Mouse (Mus musculus): ENCODE data around the gene Zfp90. TPM values are rescaled to one million over a fixed set of nuclear protein-coding genes. Genes with fewer than 3 reads are reported as not detected.

Gene Zfp90
- polyA plus RNA-seq, 1 experiment from 2014 or later, result 19.8 TPM

GRCm38 (mm10) chr8:106462131-106462530 lies 47.0 kb downstream of the Zfp90 start:
- 69% methylated on average over 5 of the region's 5 CpGs for WGBS

GRCm38 (mm10) chr8:106463795-106464194 lies 48.7 kb downstream of the Zfp90 start:
- Histone ChIP-seq H3K9me3 (ENCODE audit: low read length) (no peaks in the 10 kb centered on the region), H3K4me2 (replicated peaks; ENCODE audit: low read depth, low read length) (no peak overlapping the region), H3K4me3 (ENCODE audit: low read length) (no peak overlapping the region), H3K27me3 (ENCODE audit: insufficient read depth, low read length) (no peaks in the 10 kb centered on the region), H3K4me1 (ENCODE audit: insufficient read depth, low read length) (peaks cover 10% of the 10 kb centered on the region; the same call in 1 of the 2 replicates), H3K36me3 (ENCODE audit: insufficient read depth, low read length) (no peaks in the 10 kb centered on the region), H3K9ac (replicated peaks; ENCODE audit: low read length) (no peak overlapping the region), H3K27ac (ENCODE audit: low read length) (no peak overlapping the region)
- WGBS, result 89% methylated on average over 6 of the region's 6 CpGs
- no peak for ATAC-seq (ENCODE audit: low FRiP score, low TSS enrichment)

More at GRCm38 (mm10) chr8:106462131-106462530, 47.0 kb downstream of the Zfp90 start:
- Histone ChIP-seq H3K27ac (ENCODE audit: low read length) (no peak overlapping the region), H3K4me2 (replicated peaks; ENCODE audit: low read depth, low read length) (no peak overlapping the region), H3K4me1 (ENCODE audit: insufficient read depth, low read length) (peaks cover 10% of the 10 kb centered on the region; the same call in 1 of the 2 replicates), H3K36me3 (ENCODE audit: insufficient read depth, low read length) (no peaks in the 10 kb centered on the region), H3K27me3 (ENCODE audit: insufficient read depth, low read length) (no peaks in the 10 kb centered on the region), H3K9ac (replicated peaks; ENCODE audit: low read length) (no peak overlapping the region), H3K4me3 (ENCODE audit: low read length) (no peak overlapping the region), H3K9me3 (ENCODE audit: low read length) (no peaks in the 10 kb centered on the region)
- ATAC-seq (ENCODE audit: low FRiP score, low TSS enrichment), result no peak

- Histone ChIP-seq H3K27me3 (ENCODE audit: insufficient read depth, low read length) (no peaks in the 10 kb centered on the region), H3K27ac (ENCODE audit: low read length) (no peak overlapping the region), H3K4me3 (ENCODE audit: low read length) (no peak overlapping the region), H3K4me1 (ENCODE audit: insufficient read depth, low read length) (no peaks in the 10 kb centered on the region), H3K9ac (replicated peaks; ENCODE audit: low read length) (no peak overlapping the region), H3K4me2 (replicated peaks; ENCODE audit: low read depth, low read length) (no peak overlapping the region), H3K9me3 (ENCODE audit: low read length) (no peaks in the 10 kb centered on the region), H3K36me3 (ENCODE audit: insufficient read depth, low read length) (no peaks in the 10 kb centered on the region)
- 29% methylated on average over 7 of the region's 7 CpGs for WGBS
- no peak for ATAC-seq (ENCODE audit: low FRiP score, low TSS enrichment)
Observed at GRCm38 (mm10) chr8:106469485-106469884, 54.4 kb downstream of the Zfp90 start.

GRCm38 (mm10) chr8:106474001-106474400 lies 58.9 kb downstream of the Zfp90 start:
- Histone ChIP-seq H3K4me3 (ENCODE audit: low read length) (no peak overlapping the region), H3K27me3 (ENCODE audit: insufficient read depth, low read length) (no peaks in the 10 kb centered on the region), H3K27ac (ENCODE audit: low read length) (no peak overlapping the region), H3K36me3 (ENCODE audit: insufficient read depth, low read length) (no peaks in the 10 kb centered on the region), H3K9ac (replicated peaks; ENCODE audit: low read length) (no peak overlapping the region), H3K9me3 (ENCODE audit: low read length) (no peaks in the 10 kb centered on the region), H3K4me2 (replicated peaks; ENCODE audit: low read depth, low read length) (no peak overlapping the region), H3K4me1 (ENCODE audit: insufficient read depth, low read length) (no peaks in the 10 kb centered on the region)
- WGBS, result 71% methylated on average over 5 of the region's 5 CpGs
- peak; percentile 51; the same call in 1 of the 2 replicates for ATAC-seq (ENCODE audit: low FRiP score, low TSS enrichment)

Other genes with a start within 250 kb of the Zfp90 start
- 49.9 and 52.4 TPM in 2 replicates for gene Slc7a6, start 246.5 kb upstream of the Zfp90 start, polyA plus RNA-seq (2015; fragmentation: Nextera tagmentation; extraction: Ambion mirVana)
- 32.2 and 32.4 TPM in 2 replicates for gene Slc7a6os, start 204.4 kb upstream of the Zfp90 start, polyA plus RNA-seq (2015; fragmentation: Nextera tagmentation; extraction: Ambion mirVana)
- 54.8 and 55.3 TPM in 2 replicates for gene Prmt7, start 204.4 kb upstream of the Zfp90 start, polyA plus RNA-seq (2015; fragmentation: Nextera tagmentation; extraction: Ambion mirVana)
- 0.82 and 1.0 TPM in 2 replicates for gene Smpd3, start 77.3 kb upstream of the Zfp90 start, polyA plus RNA-seq (2015; fragmentation: Nextera tagmentation; extraction: Ambion mirVana)
- not detected in 2 replicates for gene 6030452D12Rik, start 85.2 kb downstream of the Zfp90 start, polyA plus RNA-seq (2015; fragmentation: Nextera tagmentation; extraction: Ambion mirVana)
- gene Cdh3, start 95.6 kb downstream of the Zfp90 start, polyA plus RNA-seq (2015; fragmentation: Nextera tagmentation; extraction: Ambion mirVana), result 31.0 and 31.8 TPM in 2 replicates
- gene Gm10073, start 158.1 kb downstream of the Zfp90 start, polyA plus RNA-seq (2015; fragmentation: Nextera tagmentation; extraction: Ambion mirVana), result 11.3 and 21.2 TPM in 2 replicates
- gene Cdh1, start 188.0 kb downstream of the Zfp90 start, polyA plus RNA-seq (2015; fragmentation: Nextera tagmentation; extraction: Ambion mirVana), result 104 and 108 TPM in 2 replicates

Data from kidney, embryonic 16.5 days (tissue).